Mouse (Mus musculus): ENCODE results near the gene Oaf. TPM values are rescaled to one million over a fixed set of nuclear protein-coding genes. Genes with fewer than 3 reads are reported as not detected.
A peak's percentile ranks its signal among the peaks of the same experiment; 100 is the strongest.

Oaf gene
- polyA plus RNA-seq, 1 experiment from 2014 or later = 42.1 TPM

- 62% methylated on average over 4 of the region's 4 CpGs for WGBS
- Histone ChIP-seq H3K4me1 (peaks cover 56% of the 10 kb centered on the region), H3K4me3 (no peak overlapping the region), H3K27me3 (ENCODE audit: poor library complexity, severe bottlenecking) (peaks cover 29% of the 10 kb centered on the region), H3K27ac (peak overlapping the region; percentile 93), H3K36me3 (replicated peaks) (peaks cover 8% of the 10 kb centered on the region; the same call in 1 of the 2 replicates), H3K9me3 (no peaks in the 10 kb centered on the region)
- DNase-seq (ENCODE audit: extremely low spot score, low spot score) = no peak
These were observed 1.6 kb upstream of the Oaf start for GRCm38 (mm10) chr9:43241291-43241690.

DNA sequence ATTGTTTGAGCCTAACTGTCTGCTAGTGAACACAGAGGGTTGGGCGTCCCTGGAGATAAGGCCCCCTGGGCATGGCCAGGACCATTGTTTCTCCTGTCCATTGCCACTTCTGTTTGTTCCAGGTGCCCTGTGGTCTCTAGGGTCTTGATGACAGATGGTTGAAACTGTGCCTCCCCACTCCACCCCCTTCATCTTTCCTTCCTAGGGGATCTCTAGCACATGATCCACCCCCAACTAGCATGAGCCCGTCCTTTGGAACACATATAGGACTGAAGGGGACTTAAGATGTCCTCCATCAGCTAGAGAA lies 836 bp upstream of the Oaf start:
- no peaks in the 10 kb centered on the region for H3K9me3 ChIP-seq
- H3K4me3 ChIP-seq = peak overlapping the region; percentile 91
- DNase-seq (ENCODE audit: extremely low spot score, low spot score) = no peak
- H3K27ac ChIP-seq = peak overlapping the region; percentile 93
- WGBS = 43% methylated on average over 2 of the region's 2 CpGs
- H3K36me3 ChIP-seq (replicated peaks) = peaks cover 15% of the 10 kb centered on the region
- peaks cover 29% of the 10 kb centered on the region for H3K27me3 ChIP-seq (ENCODE audit: poor library complexity, severe bottlenecking)
- H3K4me1 ChIP-seq = peaks cover 63% of the 10 kb centered on the region

DNA sequence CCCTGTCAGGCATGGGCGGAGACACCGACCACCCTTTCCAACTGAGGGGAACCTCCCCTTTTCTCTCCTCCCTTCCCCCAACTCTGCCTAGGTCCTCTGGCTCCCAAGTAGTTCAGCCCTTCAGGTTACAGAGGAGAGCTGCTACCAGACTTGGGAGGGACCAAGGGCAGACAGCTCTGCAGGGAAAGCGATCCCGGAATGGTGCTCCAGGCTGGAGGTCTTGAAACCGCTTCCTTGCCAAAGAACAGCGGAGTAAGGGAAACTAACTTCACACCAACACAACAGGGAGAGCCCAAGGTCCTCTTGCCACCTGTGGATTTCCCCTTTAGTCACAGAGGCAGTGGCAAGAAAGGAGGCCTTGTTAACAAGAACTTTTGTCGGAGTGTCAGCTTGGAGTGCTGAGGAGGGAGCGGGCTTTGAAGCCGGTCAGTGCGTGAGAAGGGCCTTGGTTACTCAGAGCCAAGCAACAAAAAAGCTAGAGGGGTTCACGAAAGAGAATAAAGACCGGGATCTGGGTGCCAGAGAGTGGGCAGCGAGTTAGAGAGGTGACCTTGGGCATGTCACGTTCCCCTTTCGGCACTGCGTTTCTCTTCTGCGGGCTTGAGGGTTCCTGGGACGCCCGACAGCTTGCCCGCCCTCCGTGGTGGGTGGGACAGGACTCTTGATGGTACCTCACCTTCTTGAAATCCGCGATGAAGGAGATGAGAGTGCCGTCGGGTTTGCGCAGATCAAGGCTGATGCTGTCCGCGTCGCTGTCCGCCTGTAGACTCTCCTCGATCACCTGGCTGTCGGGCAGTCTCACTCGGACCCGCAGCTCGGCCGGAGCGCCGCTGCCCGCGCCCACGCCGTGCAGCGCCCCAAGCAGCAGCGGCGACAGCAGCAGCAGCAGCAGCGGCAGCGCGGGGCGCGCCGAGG lies 823 bp downstream of the Oaf start:
- Histone ChIP-seq H3K4me3 (peak overlapping the region; percentile 91), H3K27ac (peak overlapping the region; percentile 93), H3K9me3 (no peaks in the 10 kb centered on the region), H3K36me3 (replicated peaks) (peaks cover 31% of the 10 kb centered on the region), H3K4me1 (peaks cover 73% of the 10 kb centered on the region), H3K27me3 (ENCODE audit: poor library complexity, severe bottlenecking) (peaks cover 26% of the 10 kb centered on the region)
- under 1% methylated on average over 51 of the region's 51 CpGs for WGBS
- peak; percentile 40 for DNase-seq (ENCODE audit: extremely low spot score, low spot score)

- no peak for DNase-seq (ENCODE audit: extremely low spot score, low spot score)
- peaks cover 26% of the 10 kb centered on the region for H3K27me3 ChIP-seq (ENCODE audit: poor library complexity, severe bottlenecking)
- no peaks in the 10 kb centered on the region for H3K9me3 ChIP-seq
- peaks cover 39% of the 10 kb centered on the region for H3K36me3 ChIP-seq (replicated peaks)
- peak overlapping the region; percentile 93 for H3K27ac ChIP-seq
- H3K4me1 ChIP-seq = peaks cover 80% of the 10 kb centered on the region
- H3K4me3 ChIP-seq = peak overlapping the region; percentile 91
- 26% methylated on average over 2 of the region's 2 CpGs for WGBS
These were observed 1.5 kb downstream of the Oaf start for GRCm38 (mm10) chr9:43238167-43238566.

- WGBS = 41% methylated on average over 7 of the region's 7 CpGs
- H3K4me1 ChIP-seq = peaks cover 89% of the 10 kb centered on the region
These were observed 2.5 kb downstream of the Oaf start for GRCm38 (mm10) chr9:43237111-43237775.

DNA sequence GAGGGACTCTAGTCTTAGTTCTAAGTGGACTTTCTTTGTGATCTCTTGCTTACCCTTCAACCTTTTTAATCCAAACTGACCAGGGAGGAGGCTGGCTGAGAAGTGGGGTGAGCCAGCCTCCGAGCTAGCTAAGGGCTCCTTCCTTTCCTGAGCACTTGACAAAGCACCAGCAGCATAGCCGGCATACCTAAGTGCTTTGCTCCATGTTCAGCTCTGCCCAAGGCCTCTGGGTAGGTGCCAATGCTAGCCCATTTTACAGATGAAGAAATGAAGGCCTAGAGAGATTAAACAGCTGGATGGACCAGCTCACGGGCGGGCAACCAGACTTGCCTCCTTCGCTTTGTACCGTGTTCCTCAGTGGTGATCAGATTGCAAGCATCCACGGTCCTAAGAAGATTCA lies 3.1 kb downstream of the Oaf start:
- peaks cover 49% of the 10 kb centered on the region for H3K36me3 ChIP-seq (replicated peaks)
- no peak overlapping the region for H3K27ac ChIP-seq
- 91% methylated on average over 7 of the region's 7 CpGs for WGBS
- peaks cover 26% of the 10 kb centered on the region for H3K27me3 ChIP-seq (ENCODE audit: poor library complexity, severe bottlenecking)
- H3K9me3 ChIP-seq = no peaks in the 10 kb centered on the region
- peaks cover 93% of the 10 kb centered on the region for H3K4me1 ChIP-seq
- H3K4me3 ChIP-seq = no peak overlapping the region
- DNase-seq (ENCODE audit: extremely low spot score, low spot score) = no peak

More at GRCm38 (mm10) chr9:43237111-43237775, 2.5 kb downstream of the Oaf start:
- H3K9me3 ChIP-seq = no peaks in the 10 kb centered on the region
- H3K27ac ChIP-seq = peak overlapping the region; percentile 93; the same call in 1 of the 2 replicates
- H3K27me3 ChIP-seq (ENCODE audit: poor library complexity, severe bottlenecking) = peaks cover 26% of the 10 kb centered on the region
- peak overlapping the region; percentile 91 for H3K4me3 ChIP-seq
- H3K36me3 ChIP-seq (replicated peaks) = peaks cover 44% of the 10 kb centered on the region
- DNase-seq (ENCODE audit: extremely low spot score, low spot score) = no peak

DNA sequence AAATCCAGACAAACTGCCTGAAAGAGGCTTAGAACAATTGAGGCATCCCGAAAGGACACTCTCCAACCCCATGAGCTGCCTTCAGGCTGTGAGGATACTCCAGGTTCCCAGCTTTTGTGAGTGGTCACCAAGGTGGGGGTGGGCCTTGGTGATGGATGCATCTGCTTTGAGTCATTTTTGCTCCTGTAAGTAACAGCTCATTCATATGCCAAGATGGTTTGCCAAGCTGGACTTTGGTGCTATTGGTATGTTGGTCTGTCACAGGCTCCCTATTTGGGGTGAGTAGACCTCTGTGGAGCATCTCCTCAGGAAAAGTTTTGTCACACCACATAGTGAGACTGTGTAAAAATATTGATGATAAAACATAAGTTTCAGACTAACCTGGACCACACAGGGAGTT lies 3.6 kb downstream of the Oaf start:
- H3K9me3 ChIP-seq = no peaks in the 10 kb centered on the region
- peaks cover 93% of the 10 kb centered on the region for H3K4me1 ChIP-seq
- WGBS = 81% methylated on average over 1 of the region's 1 CpGs
- DNase-seq (ENCODE audit: extremely low spot score, low spot score) = no peak
- no peak overlapping the region for H3K27ac ChIP-seq
- peaks cover 53% of the 10 kb centered on the region for H3K36me3 ChIP-seq (replicated peaks)
- H3K4me3 ChIP-seq = no peak overlapping the region
- peaks cover 23% of the 10 kb centered on the region for H3K27me3 ChIP-seq (ENCODE audit: poor library complexity, severe bottlenecking)

- Histone ChIP-seq H3K4me3 (no peak overlapping the region), H3K9me3 (no peaks in the 10 kb centered on the region), H3K27ac (no peak overlapping the region), H3K4me1 (peaks cover 93% of the 10 kb centered on the region), H3K27me3 (ENCODE audit: poor library complexity, severe bottlenecking) (peaks cover 23% of the 10 kb centered on the region), H3K36me3 (replicated peaks) (peaks cover 61% of the 10 kb centered on the region)
- no peak for DNase-seq (ENCODE audit: extremely low spot score, low spot score)
- WGBS = 90% methylated on average over 6 of the region's 6 CpGs
These were observed 4.4 kb downstream of the Oaf start for GRCm38 (mm10) chr9:43235336-43235735.

GRCm38 (mm10) chr9:43234496-43234895 lies 5.2 kb downstream of the Oaf start:
- no peak overlapping the region for H3K4me3 ChIP-seq
- DNase-seq (ENCODE audit: extremely low spot score, low spot score) = no peak
- peaks cover 93% of the 10 kb centered on the region for H3K4me1 ChIP-seq
- H3K27ac ChIP-seq = peak overlapping the region; percentile 4; the same call in 1 of the 2 replicates
- H3K9me3 ChIP-seq = no peaks in the 10 kb centered on the region
- 89% methylated on average over 5 of the region's 5 CpGs for WGBS
- H3K27me3 ChIP-seq (ENCODE audit: poor library complexity, severe bottlenecking) = peaks cover 23% of the 10 kb centered on the region
- peaks cover 69% of the 10 kb centered on the region for H3K36me3 ChIP-seq (replicated peaks)

DNA sequence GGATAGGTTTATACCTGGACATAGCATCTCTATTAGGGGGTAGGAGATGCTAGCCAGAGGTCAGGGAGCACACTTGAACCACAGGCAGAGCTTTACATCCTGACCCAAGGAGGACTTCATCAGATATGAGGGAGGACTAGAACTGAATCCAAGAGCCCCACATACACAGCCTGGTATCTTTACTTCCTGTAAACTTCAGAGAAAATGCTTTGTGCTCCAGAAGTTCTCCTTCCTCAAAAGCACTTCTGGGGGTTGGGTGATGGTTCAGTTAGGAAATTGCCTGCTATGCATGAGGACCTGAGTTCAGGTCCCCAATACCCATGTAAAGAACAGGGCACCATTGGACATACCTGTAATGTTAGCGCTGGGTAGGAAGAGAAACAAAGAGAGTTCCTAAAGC lies 6.2 kb downstream of the Oaf start:
- H3K27me3 ChIP-seq (ENCODE audit: poor library complexity, severe bottlenecking) = peaks cover 16% of the 10 kb centered on the region
- WGBS = 91% methylated on average over 1 of the region's 1 CpGs
- peaks cover 83% of the 10 kb centered on the region for H3K4me1 ChIP-seq
- H3K9me3 ChIP-seq = no peaks in the 10 kb centered on the region
- no peak overlapping the region for H3K4me3 ChIP-seq
- H3K36me3 ChIP-seq (replicated peaks) = peaks cover 79% of the 10 kb centered on the region
- no peak for DNase-seq (ENCODE audit: extremely low spot score, low spot score)
- 0 out of 2 replicates have a peak overlapping the region, but pooled peaks have one; percentile 74 for H3K27ac ChIP-seq

DNA sequence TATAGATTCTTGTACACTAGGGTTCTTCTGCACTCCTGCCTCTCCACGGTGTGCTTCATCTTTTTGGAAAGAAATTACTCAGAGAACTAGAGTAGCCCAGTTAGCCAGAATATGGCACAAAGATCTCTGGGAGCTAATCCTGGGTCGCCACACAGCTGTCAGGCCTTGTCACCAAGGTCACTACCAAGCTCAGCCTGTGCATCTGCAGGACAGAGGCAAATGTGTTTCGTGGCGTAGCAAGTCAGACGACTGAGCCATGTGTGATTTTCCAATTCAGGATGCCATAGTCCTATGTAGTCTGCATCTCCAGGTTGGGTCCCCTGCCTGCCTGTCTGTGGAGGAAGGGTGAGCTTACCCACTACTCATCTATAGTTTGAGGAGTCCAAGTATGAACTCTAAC lies 6.7 kb downstream of the Oaf start:
- no peaks in the 10 kb centered on the region for H3K9me3 ChIP-seq
- H3K36me3 ChIP-seq (replicated peaks) = peaks cover 80% of the 10 kb centered on the region
- WGBS = 81% methylated on average over 5 of the region's 5 CpGs
- no peak overlapping the region for H3K4me3 ChIP-seq
- H3K27ac ChIP-seq = 0 out of 2 replicates have a peak overlapping the region, but pooled peaks have one; percentile 74
- peaks cover 11% of the 10 kb centered on the region for H3K27me3 ChIP-seq (ENCODE audit: poor library complexity, severe bottlenecking)
- H3K4me1 ChIP-seq = peaks cover 78% of the 10 kb centered on the region
- no peak for DNase-seq (ENCODE audit: extremely low spot score, low spot score)

- Histone ChIP-seq H3K9me3 (no peaks in the 10 kb centered on the region), H3K4me1 (peaks cover 71% of the 10 kb centered on the region), H3K27me3 (ENCODE audit: poor library complexity, severe bottlenecking) (0 out of 2 replicates have a peak, but pooled peaks cover 4% of the 10 kb centered on the region), H3K36me3 (replicated peaks) (peaks cover 86% of the 10 kb centered on the region), H3K4me3 (no peak overlapping the region), H3K27ac (peak overlapping the region; percentile 74)
- WGBS = 12% methylated on average over 5 of the region's 5 CpGs
- no peak for DNase-seq (ENCODE audit: extremely low spot score, low spot score)
These were observed 7.4 kb downstream of the Oaf start for GRCm38 (mm10) chr9:43232286-43232685.

DNA sequence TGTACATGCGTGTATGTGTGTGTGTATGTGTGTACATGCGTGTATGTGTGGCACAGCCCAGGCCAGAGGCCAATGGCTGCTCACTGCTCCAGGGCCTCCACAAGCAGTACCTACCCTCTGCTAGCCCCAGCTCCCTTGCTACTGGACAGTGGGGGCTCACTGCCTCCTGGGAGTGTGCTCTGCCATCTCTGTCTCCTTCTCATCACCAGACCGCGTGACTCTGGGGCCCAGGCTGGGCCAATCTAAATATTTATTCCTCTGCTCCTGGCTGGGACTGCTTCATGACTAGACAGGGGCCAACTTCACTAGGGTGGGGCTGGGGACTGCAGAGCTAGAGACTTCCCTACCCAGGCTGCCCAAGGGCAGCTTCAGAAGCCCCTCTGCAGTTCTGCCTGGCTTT lies 7.9 kb downstream of the Oaf start:
- DNase-seq (ENCODE audit: extremely low spot score, low spot score) = no peak
- WGBS = 86% methylated on average over 4 of the region's 4 CpGs
- H3K36me3 ChIP-seq (replicated peaks) = peaks cover 87% of the 10 kb centered on the region
- peak overlapping the region; percentile 74 for H3K27ac ChIP-seq
- no peaks in the 10 kb centered on the region for H3K9me3 ChIP-seq
- H3K4me1 ChIP-seq = peaks cover 68% of the 10 kb centered on the region
- no peak overlapping the region for H3K4me3 ChIP-seq
- H3K27me3 ChIP-seq (ENCODE audit: poor library complexity, severe bottlenecking) = no peaks in the 10 kb centered on the region

Data from forebrain, embryonic 10.5 days (tissue).